Mouse (Mus musculus): ENCODE measurements around the gene Gnptg.
"Not testable (repeated sequence)": the region's sequence is repeated elsewhere in the genome, so short reads cannot be mapped to it uniquely, and the experiment has no call there.

The Gnptg gene

GRCm38 (mm10) chr17:25243131-25243780, 3.3 kb upstream of the Gnptg start:
- no peak for DNase-seq (ENCODE audit: low spot score)

- DNase-seq (ENCODE audit: low spot score) = no peak
Observed at GRCm38 (mm10) chr17:25235635-25236034, 4.3 kb downstream of the Gnptg start.

GRCm38 (mm10) chr17:25231621-25232020, 8.3 kb downstream of the Gnptg start:
- DNase-seq (ENCODE audit: low spot score) = not testable (repeated sequence)

GRCm38 (mm10) chr17:25230700-25231099, 9.2 kb downstream of the Gnptg start:
- no peak for DNase-seq (ENCODE audit: low spot score)

DNA sequence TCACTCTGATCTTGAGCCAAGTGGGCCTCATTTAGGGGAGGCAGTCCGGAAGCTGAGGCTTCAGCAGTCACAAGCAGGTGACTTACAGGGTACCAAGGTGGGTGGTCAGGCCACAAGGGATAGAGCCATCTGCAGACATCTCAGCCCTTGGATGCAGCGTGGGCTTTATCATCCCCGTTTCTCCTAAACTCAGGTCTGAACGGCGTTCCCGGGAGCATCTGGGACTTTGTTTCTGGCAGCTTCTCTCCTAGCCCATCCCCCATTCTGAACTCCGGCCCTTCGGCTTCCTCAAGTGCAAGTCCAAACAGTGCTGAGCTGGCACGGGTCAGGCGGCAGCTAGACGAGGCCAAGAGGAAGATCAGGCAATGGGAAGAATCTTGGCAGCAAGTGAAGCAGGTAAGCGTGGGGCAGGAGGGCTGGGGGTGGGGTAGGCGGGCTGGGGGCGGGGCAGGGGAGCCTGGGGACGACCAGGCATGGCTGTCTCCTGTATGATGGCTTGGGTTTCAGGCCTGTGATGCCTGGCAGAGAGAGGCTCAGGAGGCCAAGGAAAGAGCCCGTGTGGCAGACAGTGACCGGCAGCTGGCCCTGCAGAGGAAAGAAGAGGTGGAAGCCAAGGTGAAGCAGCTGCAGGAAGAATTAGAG, 9.8 kb downstream of the Gnptg start:
- DNase-seq (ENCODE audit: low spot score) = not testable (repeated sequence)

- no peak for DNase-seq (ENCODE audit: low spot score)
Observed at GRCm38 (mm10) chr17:25227991-25228390, 11.9 kb downstream of the Gnptg start.

GRCm38 (mm10) chr17:25225659-25226058, 14.3 kb downstream of the Gnptg start:
- no peak for DNase-seq (ENCODE audit: low spot score)

- DNase-seq (ENCODE audit: low spot score) = no peak
Observed at GRCm38 (mm10) chr17:25224586-25225222, 15.2 kb downstream of the Gnptg start.

- DNase-seq (ENCODE audit: low spot score) = no peak
Observed at GRCm38 (mm10) chr17:25222951-25223601, 16.8 kb downstream of the Gnptg start.

- not testable (repeated sequence) for DNase-seq (ENCODE audit: low spot score)
Observed at GRCm38 (mm10) chr17:25222504-25222940, 17.4 kb downstream of the Gnptg start.

DNA sequence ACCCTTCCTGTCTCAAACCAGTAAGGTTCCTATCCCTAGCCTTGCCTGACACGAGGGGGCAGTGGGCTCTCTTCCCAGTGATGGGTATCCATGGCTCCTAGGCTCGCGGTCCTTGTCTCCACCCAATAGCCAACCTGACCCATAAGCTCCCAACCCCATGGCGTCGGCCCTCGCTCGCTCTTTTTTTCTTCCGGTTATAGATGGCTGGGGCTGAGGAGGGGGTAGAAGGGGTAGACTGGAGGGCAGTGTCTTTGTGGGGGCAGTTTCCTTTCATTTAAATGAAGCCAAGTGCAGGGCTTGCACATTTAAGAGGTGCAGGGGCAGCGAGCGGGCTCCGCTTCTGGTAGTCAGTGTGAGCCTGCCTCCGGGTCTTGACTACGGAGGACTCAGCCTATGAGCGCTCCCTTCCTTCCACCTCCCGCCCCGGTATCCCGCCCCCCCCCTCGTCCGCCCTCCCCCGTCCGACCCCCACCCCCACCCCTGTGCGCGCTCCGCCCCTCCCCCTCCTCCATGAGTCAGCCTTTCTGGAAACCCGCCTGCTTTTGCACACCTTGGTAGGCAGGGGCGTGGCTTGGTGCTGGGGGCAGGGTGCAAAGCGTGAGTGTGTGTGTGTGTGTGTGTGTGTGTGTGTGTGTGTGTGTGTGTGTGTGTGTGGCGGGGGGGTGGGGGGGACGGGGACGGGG, 18.0 kb downstream of the Gnptg start:
- DNase-seq (ENCODE audit: low spot score) = peak; percentile 81

- DNase-seq (ENCODE audit: low spot score) = no peak
Observed at GRCm38 (mm10) chr17:25220746-25221145, 19.2 kb downstream of the Gnptg start.

GRCm38 (mm10) chr17:25219492-25220295, 20.2 kb downstream of the Gnptg start:
- no peak for DNase-seq (ENCODE audit: low spot score)

DNA sequence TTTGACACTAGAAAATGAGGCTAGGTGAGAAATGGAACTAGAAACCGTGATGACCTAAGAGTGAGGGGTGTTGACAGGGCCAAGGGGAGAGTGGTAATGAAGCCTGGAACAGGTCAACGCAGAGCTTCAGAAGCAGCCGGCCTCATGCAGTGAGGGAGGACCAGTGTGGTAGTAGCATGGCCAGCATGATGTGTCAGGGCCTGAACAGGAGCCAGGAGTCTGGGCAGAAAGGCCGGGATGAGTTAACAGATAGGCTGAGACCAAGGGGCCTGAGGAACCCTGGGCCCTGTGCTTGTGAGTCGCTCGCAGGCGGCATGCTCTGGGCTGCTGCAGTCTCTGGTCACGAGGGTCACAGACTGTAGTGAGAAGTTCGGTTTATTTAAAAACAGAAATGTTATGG, 21.0 kb downstream of the Gnptg start:
- no peak for DNase-seq (ENCODE audit: low spot score)

DNA sequence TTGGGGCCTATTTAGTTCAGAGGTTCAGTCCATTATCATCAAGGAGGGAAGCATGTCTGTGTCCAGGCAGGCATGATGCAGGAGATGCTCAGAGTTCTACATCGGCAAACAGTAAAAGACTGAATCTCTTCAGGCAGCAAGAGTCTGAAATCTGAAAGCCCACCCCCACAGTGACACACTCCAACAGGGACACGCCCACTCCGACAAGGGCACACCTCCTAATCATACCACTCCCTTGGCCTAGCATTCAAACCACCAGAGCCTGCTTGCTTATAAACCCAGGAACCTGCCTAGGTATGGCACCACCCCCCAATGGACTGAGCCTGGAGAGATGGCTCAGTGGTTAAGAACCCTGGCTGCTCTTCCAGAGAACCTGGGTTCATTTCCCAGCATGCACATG, 24.5 kb downstream of the Gnptg start:
- DNase-seq (ENCODE audit: low spot score) = no peak

GRCm38 (mm10) chr17:25211705-25212104, 28.2 kb downstream of the Gnptg start:
- no peak for DNase-seq (ENCODE audit: low spot score)

GRCm38 (mm10) chr17:25210680-25211466, 29.1 kb downstream of the Gnptg start:
- DNase-seq (ENCODE audit: low spot score) = no peak

GRCm38 (mm10) chr17:25210006-25210405, 29.9 kb downstream of the Gnptg start:
- no peak for DNase-seq (ENCODE audit: low spot score)

GRCm38 (mm10) chr17:25202401-25202800, 37.5 kb downstream of the Gnptg start:
- no peak for DNase-seq (ENCODE audit: low spot score)

DNA sequence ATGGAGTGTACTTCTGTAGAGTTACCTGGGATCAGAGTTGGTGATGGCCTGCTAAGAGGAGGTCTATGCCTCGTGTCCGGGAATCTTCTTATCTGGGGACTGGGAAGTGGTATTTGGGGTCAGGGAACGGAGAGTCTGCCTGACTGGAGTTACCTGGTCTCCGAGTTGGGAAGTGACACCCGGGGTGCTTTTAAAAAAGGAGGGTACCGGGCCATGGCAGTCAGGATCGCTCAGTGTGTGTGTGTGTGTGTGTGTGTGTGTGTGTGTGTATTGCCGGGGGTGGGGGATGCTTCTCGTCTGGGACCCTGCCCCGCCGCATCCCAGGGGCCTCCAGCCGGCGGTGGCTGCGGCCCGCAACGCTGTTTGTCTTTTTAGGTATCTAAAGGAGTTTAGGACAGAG, 50.8 kb downstream of the Gnptg start:
- DNase-seq (ENCODE audit: low spot score) = no peak
